Mouse (Mus musculus) lung, embryonic 15.5 days (tissue): ENCODE measurements around the gene Olfr659. TPM values are rescaled to one million over a fixed set of nuclear protein-coding genes. Genes with fewer than 3 reads are reported as not detected.

Source experiments
- ATAC-seq: fragments of 200-750 bp; cut with Nextera tagmentation; 2 replicates; pipeline ENCODE4 v1.8.0; 2017; ENCODE audit warnings: moderate number of reproducible peaks, borderline replicate concordance; ENCODE audit not compliant: low FRiP score, low TSS enrichment; ENCODE audit errors: extremely low read depth
- H3K27ac ChIP-seq: fragments of 300-500 bp; sonication (generic); 2 replicates; pipeline ENCODE4 v1.5.1; 2015; ENCODE audit warnings: moderate library complexity, mild to moderate bottlenecking, inconsistent platforms
- H3K27me3 ChIP-seq: fragments of 300-500 bp; sonication (generic); 2 replicates; pipeline ENCODE4 v1.6.1; 2015; ENCODE audit warnings: inconsistent platforms
- H3K36me3 ChIP-seq: fragments of 300-500 bp; sonication (generic); 2 replicates; pipeline ENCODE4 v1.6.1; 2015; ENCODE audit warnings: inconsistent platforms
- H3K4me1 ChIP-seq: fragments of 300-500 bp; sonication (generic); 2 replicates; pipeline ENCODE4 v1.6.1; 2015; ENCODE audit warnings: inconsistent platforms
- H3K4me2 ChIP-seq: fragments of 300-500 bp; sonication (generic); 2 replicates; pipeline ENCODE4 v1.6.1; 2015; ENCODE audit warnings: inconsistent platforms, mild to moderate bottlenecking, moderate library complexity
- H3K4me3 ChIP-seq: fragments of 300-500 bp; sonication (generic); 2 replicates; pipeline ENCODE4 v1.5.1; 2015; ENCODE audit warnings: mild to moderate bottlenecking, inconsistent platforms
- H3K9ac ChIP-seq: fragments of 300-500 bp; sonication (generic); 2 replicates; pipeline ENCODE4 v1.6.1; 2015; ENCODE audit warnings: inconsistent platforms
- H3K9me3 ChIP-seq: fragments of 300-500 bp; sonication (generic); 2 replicates; pipeline ENCODE4 v1.6.1; 2016; ENCODE audit warnings: inconsistent platforms
- WGBS: fragments of 180-500 bp; shearing (Covaris S2); methylation state at CpG from one replicate; pipeline ENCODE4 v1.1.7; 2015; 5-methylcytosine and 5-hydroxymethylcytosine counted together
- polyA plus RNA-seq: library from polyadenylated mRNA; unstranded; fragments of >200 nt; fragmentation: Nextera tagmentation; extraction: Ambion mirVana; gene quantifications from 2 replicates; pipeline ENCODE4 v1.2.1, GENCODE M21; 2015

Olfr659 gene
- polyA plus RNA-seq = not detected in 2 replicates

GRCm38 (mm10) chr7:104666453-104666852 lies at the start of gene Olfr659:
Gene Olfr659 (plus strand): TSS chr7:104666753.
- Histone ChIP-seq H3K4me2 (no peak within 1 kb of the TSS), H3K4me3 (no peak within 1 kb of the TSS), H3K27me3 (no peaks in the 10 kb centered on the region), H3K27ac (no peak within 1 kb of the TSS), H3K9ac (no peak within 1 kb of the TSS), H3K36me3 (no peaks in the 10 kb centered on the region), H3K4me1 (no peaks in the 10 kb centered on the region), H3K9me3 (no peaks in the 10 kb centered on the region)
- 82% methylated on average over 3 of the region's 3 CpGs for WGBS
- no peak for ATAC-seq

- Histone ChIP-seq H3K4me1 (no peaks in the 10 kb centered on the region), H3K9me3 (no peaks in the 10 kb centered on the region), H3K27ac (no peak within 1 kb of the TSS), H3K36me3 (no peaks in the 10 kb centered on the region), H3K27me3 (no peaks in the 10 kb centered on the region), H3K4me2 (no peak within 1 kb of the TSS), H3K4me3 (no peak within 1 kb of the TSS), H3K9ac (no peak within 1 kb of the TSS)
- ATAC-seq = no peak
These were observed 42.1 kb upstream of the Olfr659 start, which contains the start of gene Olfr657 for GRCm38 (mm10) chr7:104624494-104624893. Gene Olfr657 (plus strand): TSS chr7:104624794.

DNA sequence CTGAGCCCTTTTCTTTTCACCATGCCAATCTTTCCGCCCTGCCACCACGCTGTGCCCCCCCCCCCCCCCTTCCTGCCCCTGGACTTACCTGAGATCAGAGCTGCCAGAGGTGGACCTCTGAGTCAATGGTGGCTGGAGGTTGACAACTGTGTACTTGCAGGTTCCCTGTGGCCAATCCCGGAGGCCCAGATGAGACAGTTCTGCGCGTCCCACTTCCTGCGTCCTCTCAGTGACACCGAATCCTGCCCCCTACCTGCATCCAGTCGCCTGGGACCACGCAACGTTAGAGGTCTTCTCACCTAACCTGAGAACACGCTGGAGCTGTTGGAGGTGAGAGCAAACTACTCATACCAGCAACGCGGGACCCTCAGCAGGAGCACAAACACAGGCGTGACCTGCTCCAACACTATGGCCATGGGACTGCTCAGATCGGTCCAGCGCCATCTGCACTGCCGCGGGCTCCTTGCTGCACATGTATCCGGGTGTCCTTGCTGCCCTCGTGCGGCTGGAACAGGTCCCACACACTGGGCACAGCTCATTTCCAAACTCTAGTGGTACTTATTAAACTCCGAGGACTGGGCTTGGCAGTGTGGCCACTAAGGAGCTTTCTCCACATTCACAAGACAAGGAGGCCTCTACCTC lies 19.6 kb upstream of the Olfr659 start, which contains the start of gene Olfr658:
Gene Olfr658 (minus strand): TSS at position 465 of the 642 bp plus-strand sequence.
- no peaks in the 10 kb centered on the region for H3K4me1 ChIP-seq
- no peaks in the 10 kb centered on the region for H3K36me3 ChIP-seq
- peak; percentile 55 for ATAC-seq
- H3K27me3 ChIP-seq = no peaks in the 10 kb centered on the region
- H3K9me3 ChIP-seq = no peaks in the 10 kb centered on the region
- H3K4me3 ChIP-seq = no peak within 1 kb of the TSS
- WGBS = 13% methylated on average over 20 of the region's 22 CpGs
- no peak within 1 kb of the TSS for H3K27ac ChIP-seq
- no peak within 1 kb of the TSS for H3K9ac ChIP-seq
- H3K4me2 ChIP-seq = peak within 1 kb of the TSS; percentile 44

GRCm38 (mm10) chr7:104686201-104686600 lies 19.6 kb downstream of the Olfr659 start, which contains the start of gene Olfr661:
Gene Olfr661 (plus strand): TSS chr7:104686501.
- Histone ChIP-seq H3K4me2 (no peak within 1 kb of the TSS), H3K9ac (no peak within 1 kb of the TSS), H3K4me3 (no peak within 1 kb of the TSS), H3K27ac (no peak within 1 kb of the TSS), H3K4me1 (no peaks in the 10 kb centered on the region), H3K27me3 (no peaks in the 10 kb centered on the region), H3K36me3 (no peaks in the 10 kb centered on the region), H3K9me3 (no peaks in the 10 kb centered on the region)
- 89% methylated on average over 2 of the region's 2 CpGs for WGBS
- ATAC-seq = no peak

Other genes with a start within 250 kb of the Olfr659 start
- 1.0 and 1.9 TPM in 2 replicates for gene Trim30a, start 201.6 kb upstream of the Olfr659 start, polyA plus RNA-seq
- gene Trim30d, start 158.9 kb upstream of the Olfr659 start, polyA plus RNA-seq = 0.55 and 0.76 TPM in 2 replicates
- gene Olfr651, start 116.6 kb upstream of the Olfr659 start, polyA plus RNA-seq = not detected in 2 replicates
- gene Olfr652, start 105.9 kb upstream of the Olfr659 start, polyA plus RNA-seq = not detected in 2 replicates
- gene Olfr653, start 89.4 kb upstream of the Olfr659 start, polyA plus RNA-seq = not detected in 2 replicates
- gene Olfr654, start 79.7 kb upstream of the Olfr659 start, polyA plus RNA-seq = not detected in 2 replicates
- not detected in 2 replicates for gene Olfr655, start 65.0 kb upstream of the Olfr659 start, polyA plus RNA-seq
- gene Olfr656, start 52.8 kb upstream of the Olfr659 start, polyA plus RNA-seq = not detected in 2 replicates
- not detected in 2 replicates for gene Olfr657, start 42.0 kb upstream of the Olfr659 start, polyA plus RNA-seq
- not detected in 2 replicates for gene Olfr658, start 19.4 kb upstream of the Olfr659 start, polyA plus RNA-seq
- not detected in 2 replicates for gene Olfr661, start 19.7 kb downstream of the Olfr659 start, polyA plus RNA-seq
- not detected in 2 replicates for gene Usp17le, start 110.7 kb downstream of the Olfr659 start, polyA plus RNA-seq
- gene Usp17lb, start 175.8 kb downstream of the Olfr659 start, polyA plus RNA-seq = not detected in 2 replicates
- not detected in 2 replicates for gene Usp17la, start 190.3 kb downstream of the Olfr659 start, polyA plus RNA-seq
- not detected in 2 replicates for gene Olfr665, start 211.3 kb downstream of the Olfr659 start, polyA plus RNA-seq
- not detected in 2 replicates for gene Olfr666, start 229.2 kb downstream of the Olfr659 start, polyA plus RNA-seq